Mouse (Mus musculus) forebrain, postnatal 0 days (tissue): ENCODE data around the gene Macrod1. TPM values are rescaled to one million over a fixed set of nuclear protein-coding genes. Genes with fewer than 3 reads are reported as not detected.

ENCODE experiments used
- ATAC-seq: fragments of 200-750 bp; cut with Nextera tagmentation; 2 replicates; pipeline ENCODE4 v1.8.0; 2017; ENCODE audit warnings: mild to moderate bottlenecking, moderate library complexity
- DNase-seq: peaks from one replicate; pipeline ENCODE4 v3.0.0-alpha.2; 2015
- H3K27ac ChIP-seq: fragments of 300-500 bp; sonication (generic); 2 replicates; pipeline ENCODE4 v1.5.1; 2014; ENCODE audit warnings: low read depth, mild to moderate bottlenecking, antibody characterized with exemption, low read length, moderate library complexity, mixed read lengths
- H3K27me3 ChIP-seq: fragments of 300-500 bp; sonication (generic); 2 replicates; pipeline ENCODE4 v1.6.1; 2014; ENCODE audit warnings: mild to moderate bottlenecking, low read length, mixed read lengths; ENCODE audit not compliant: insufficient read depth
- H3K36me3 ChIP-seq: fragments of 300-500 bp; sonication (generic); 2 replicates; pipeline ENCODE4 v1.6.1; 2014; ENCODE audit warnings: mild to moderate bottlenecking, moderate library complexity; ENCODE audit not compliant: insufficient read depth
- H3K4me1 ChIP-seq: fragments of 300-500 bp; sonication (generic); 2 replicates; pipeline ENCODE4 v1.6.1; 2014; ENCODE audit warnings: antibody characterized with exemption; ENCODE audit not compliant: insufficient read depth
- H3K4me2 ChIP-seq: fragments of 300-500 bp; sonication (generic); 2 replicates; pipeline ENCODE4 v1.6.1; 2014; ENCODE audit warnings: low read depth, mild to moderate bottlenecking, moderate library complexity
- H3K4me3 ChIP-seq: fragments of 300-500 bp; sonication (generic); 2 replicates; pipeline ENCODE4 v1.5.1; 2014; ENCODE audit warnings: low read depth, low read length, mixed read lengths
- H3K9ac ChIP-seq: fragments of 300-500 bp; sonication (generic); 2 replicates; pipeline ENCODE4 v1.6.1; 2014; ENCODE audit warnings: mild to moderate bottlenecking
- H3K9me3 ChIP-seq: fragments of 300-500 bp; sonication (generic); 2 replicates; pipeline ENCODE4 v1.6.1; 2016; ENCODE audit warnings: low read length
- CTCF ChIP-seq: sonication (generic); IDR thresholded peaks from 2 replicates; pipeline ENCODE4 v1.5.1; 2016; ENCODE audit warnings: antibody characterized with exemption, control low read depth, low read depth
- WGBS: fragments of 180-500 bp; shearing (Covaris S2); extraction: QIAGEN DNeasy Blood & Tissue Kit; methylation state at CpG from one replicate; pipeline ENCODE4 v1.1.7; 2014; 5-methylcytosine and 5-hydroxymethylcytosine counted together
- polyA plus RNA-seq: library from polyadenylated mRNA; unstranded; fragments of >200 nt; fragmentation: Nextera tagmentation; extraction: Ambion mirVana; gene quantifications from 2 replicates; pipeline ENCODE4 v1.2.1, GENCODE M21; 2015
- total RNA-seq: library from RNA; depleted of rRNA; stranded (reverse); fragments of >200 nt; gene quantifications from 2 replicates; pipeline ENCODE4 v1.2.3, GENCODE M21; 2014

Macrod1 gene
- total and polyA plus RNA-seq, 2 experiments from 2014 or later = 8.0 to 8.1 TPM

- no peaks in the 10 kb centered on the region for H3K9me3 ChIP-seq
- no peaks in the 10 kb centered on the region for H3K36me3 ChIP-seq
- DNase-seq (no peak), ATAC-seq (no peak)
- no peaks in the 10 kb centered on the region for H3K27me3 ChIP-seq
- H3K4me2 ChIP-seq = no peak overlapping the region
- H3K4me1 ChIP-seq = peaks cover 8% of the 10 kb centered on the region
- 87% methylated on average over 2 of the region's 2 CpGs for WGBS
- no peak overlapping the region for H3K27ac ChIP-seq
- H3K9ac ChIP-seq = no peak overlapping the region
- H3K4me3 ChIP-seq = no peak overlapping the region
- TF ChIP-seq CTCF = no peak
Measured at GRCm38 (mm10) chr19:7106566-7106965, 50.0 kb downstream of the Macrod1 start.

- Histone ChIP-seq H3K9me3 (no peaks in the 10 kb centered on the region), H3K4me1 (peaks cover 8% of the 10 kb centered on the region), H3K9ac (no peak overlapping the region), H3K4me2 (no peak overlapping the region), H3K27ac (no peak overlapping the region), H3K4me3 (no peak overlapping the region), H3K36me3 (no peaks in the 10 kb centered on the region), H3K27me3 (no peaks in the 10 kb centered on the region)
- 80% methylated on average over 4 of the region's 4 CpGs for WGBS
- TF ChIP-seq CTCF = no peak
- DNase-seq (no peak), ATAC-seq (no peak)
Measured at GRCm38 (mm10) chr19:7107174-7107573, 50.6 kb downstream of the Macrod1 start.

DNA sequence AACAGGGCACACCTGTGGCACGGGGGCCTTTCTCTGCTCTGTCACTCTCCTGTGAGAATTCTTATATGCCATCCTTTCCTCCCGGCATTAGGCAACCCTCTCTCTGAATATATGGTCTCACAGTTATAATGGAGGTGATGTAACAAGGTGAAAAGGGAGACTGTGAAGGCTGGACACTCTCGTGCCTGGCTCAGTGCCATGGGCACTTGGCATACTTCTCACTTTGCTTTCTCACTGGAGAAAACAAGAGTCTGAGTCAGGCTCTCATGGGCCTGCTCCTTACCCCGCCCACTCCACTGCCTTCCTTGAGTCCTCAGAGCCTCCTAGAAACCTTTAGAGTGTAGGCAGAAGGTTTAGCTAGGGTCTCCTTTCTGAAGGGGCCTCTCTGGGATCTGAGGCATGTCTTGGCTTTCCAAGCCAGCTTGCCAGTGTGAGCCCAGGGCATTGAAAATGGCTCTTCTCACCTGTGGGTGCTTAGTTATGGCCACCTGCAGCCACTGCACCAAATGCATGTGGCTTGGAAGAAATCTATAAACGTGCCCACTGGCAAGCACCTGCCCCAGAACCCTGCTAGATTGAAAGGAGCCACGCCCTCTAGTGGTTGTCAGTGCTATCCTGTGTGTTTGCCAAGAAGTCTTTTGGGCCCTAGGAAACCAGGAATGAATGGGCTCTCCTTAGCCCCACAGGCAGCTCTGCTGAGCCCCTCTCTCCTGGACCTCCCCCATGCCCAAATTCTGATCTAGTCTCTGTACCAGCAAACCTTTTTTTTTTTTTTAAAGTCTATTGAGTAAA lies 51.7 kb downstream of the Macrod1 start:
- Histone ChIP-seq H3K4me1 (peaks cover 6% of the 10 kb centered on the region), H3K4me2 (no peak overlapping the region), H3K36me3 (no peaks in the 10 kb centered on the region), H3K9me3 (no peaks in the 10 kb centered on the region), H3K4me3 (no peak overlapping the region), H3K27ac (no peak overlapping the region), H3K9ac (no peak overlapping the region), H3K27me3 (no peaks in the 10 kb centered on the region)
- peak; percentile 48; the same call in 1 of the 2 replicates for TF ChIP-seq CTCF
- WGBS = 38% methylated on average over 6 of the region's 6 CpGs
- DNase-seq (peak; percentile 54), ATAC-seq (peak; percentile 12; the same call in 1 of the 2 replicates)

- Histone ChIP-seq H3K36me3 (no peaks in the 10 kb centered on the region), H3K27me3 (no peaks in the 10 kb centered on the region), H3K4me1 (peaks cover 4% of the 10 kb centered on the region; the same call in 1 of the 2 replicates), H3K9ac (no peak overlapping the region), H3K9me3 (no peaks in the 10 kb centered on the region), H3K4me3 (no peak overlapping the region), H3K4me2 (no peak overlapping the region), H3K27ac (no peak overlapping the region)
- DNase-seq (no peak), ATAC-seq (no peak)
- TF ChIP-seq CTCF = no peak
- 20% methylated on average over 5 of the region's 5 CpGs for WGBS
Measured at GRCm38 (mm10) chr19:7110097-7110496, 53.5 kb downstream of the Macrod1 start.

GRCm38 (mm10) chr19:7110875-7111274 lies 54.3 kb downstream of the Macrod1 start:
- Histone ChIP-seq H3K4me3 (no peak overlapping the region), H3K9me3 (no peaks in the 10 kb centered on the region), H3K4me1 (peaks cover 4% of the 10 kb centered on the region; the same call in 1 of the 2 replicates), H3K9ac (no peak overlapping the region), H3K4me2 (no peak overlapping the region), H3K27me3 (no peaks in the 10 kb centered on the region), H3K27ac (no peak overlapping the region), H3K36me3 (no peaks in the 10 kb centered on the region)
- 35% methylated on average over 6 of the region's 6 CpGs for WGBS
- peak; percentile 11; the same call in 1 of the 2 replicates for ATAC-seq
- DNase-seq = no peak
- TF ChIP-seq CTCF = no peak

DNA sequence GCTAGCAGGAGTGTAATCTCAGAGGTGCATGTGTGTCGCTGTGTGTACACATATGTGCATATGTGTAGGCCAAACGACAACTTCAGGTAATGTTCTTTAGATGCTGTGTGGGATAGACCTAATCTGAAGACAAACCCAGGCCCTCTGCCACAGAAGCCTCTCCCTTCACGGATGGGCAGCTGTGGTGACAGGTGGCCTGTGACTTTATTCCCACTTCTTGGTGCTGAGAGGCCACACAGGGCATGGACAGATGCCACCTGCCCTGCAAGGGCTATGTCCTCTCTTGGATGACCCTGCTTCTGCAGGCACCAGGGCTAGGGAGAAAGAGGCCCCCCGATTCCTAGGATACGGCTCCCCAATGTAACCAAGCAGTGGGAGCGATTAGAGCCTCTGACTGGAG lies 54.7 kb downstream of the Macrod1 start:
- H3K4me3 ChIP-seq = no peak overlapping the region
- no peaks in the 10 kb centered on the region for H3K36me3 ChIP-seq
- H3K27me3 ChIP-seq = no peaks in the 10 kb centered on the region
- no peak overlapping the region for H3K9ac ChIP-seq
- no peaks in the 10 kb centered on the region for H3K9me3 ChIP-seq
- TF ChIP-seq CTCF = no peak
- no peak overlapping the region for H3K27ac ChIP-seq
- H3K4me2 ChIP-seq = no peak overlapping the region
- 88% methylated on average over 6 of the region's 6 CpGs for WGBS
- no peak for DNase-seq
- peaks cover 4% of the 10 kb centered on the region; the same call in 1 of the 2 replicates for H3K4me1 ChIP-seq
- ATAC-seq = no peak

GRCm38 (mm10) chr19:7111710-7112109 lies 55.1 kb downstream of the Macrod1 start:
- Histone ChIP-seq H3K4me2 (no peak overlapping the region), H3K36me3 (no peaks in the 10 kb centered on the region), H3K9ac (no peak overlapping the region), H3K4me1 (peaks cover 4% of the 10 kb centered on the region; the same call in 1 of the 2 replicates), H3K27ac (no peak overlapping the region), H3K9me3 (no peaks in the 10 kb centered on the region), H3K4me3 (no peak overlapping the region), H3K27me3 (no peaks in the 10 kb centered on the region)
- 90% methylated on average over 4 of the region's 4 CpGs for WGBS
- no peak for ATAC-seq
- no peak for TF ChIP-seq CTCF
- DNase-seq = no peak
